Mouse (Mus musculus) neutrophil, adult 59 days (primary cell): ENCODE data around the gene Cd3e. TPM values are rescaled to one million over a fixed set of nuclear protein-coding genes. Genes with fewer than 3 reads are reported as not detected.

ENCODE experiments used
- total RNA-seq, 2 experiments: library from RNA; stranded (reverse); gene quantifications; 1 replicate in 1 of 2; 2 replicates in 1 of 2; pipeline ENCODE4 v1.2.4; 2023

The Cd3e gene
- under 1 TPM; 0.35 to 0.58 TPM for total RNA-seq

DNA sequence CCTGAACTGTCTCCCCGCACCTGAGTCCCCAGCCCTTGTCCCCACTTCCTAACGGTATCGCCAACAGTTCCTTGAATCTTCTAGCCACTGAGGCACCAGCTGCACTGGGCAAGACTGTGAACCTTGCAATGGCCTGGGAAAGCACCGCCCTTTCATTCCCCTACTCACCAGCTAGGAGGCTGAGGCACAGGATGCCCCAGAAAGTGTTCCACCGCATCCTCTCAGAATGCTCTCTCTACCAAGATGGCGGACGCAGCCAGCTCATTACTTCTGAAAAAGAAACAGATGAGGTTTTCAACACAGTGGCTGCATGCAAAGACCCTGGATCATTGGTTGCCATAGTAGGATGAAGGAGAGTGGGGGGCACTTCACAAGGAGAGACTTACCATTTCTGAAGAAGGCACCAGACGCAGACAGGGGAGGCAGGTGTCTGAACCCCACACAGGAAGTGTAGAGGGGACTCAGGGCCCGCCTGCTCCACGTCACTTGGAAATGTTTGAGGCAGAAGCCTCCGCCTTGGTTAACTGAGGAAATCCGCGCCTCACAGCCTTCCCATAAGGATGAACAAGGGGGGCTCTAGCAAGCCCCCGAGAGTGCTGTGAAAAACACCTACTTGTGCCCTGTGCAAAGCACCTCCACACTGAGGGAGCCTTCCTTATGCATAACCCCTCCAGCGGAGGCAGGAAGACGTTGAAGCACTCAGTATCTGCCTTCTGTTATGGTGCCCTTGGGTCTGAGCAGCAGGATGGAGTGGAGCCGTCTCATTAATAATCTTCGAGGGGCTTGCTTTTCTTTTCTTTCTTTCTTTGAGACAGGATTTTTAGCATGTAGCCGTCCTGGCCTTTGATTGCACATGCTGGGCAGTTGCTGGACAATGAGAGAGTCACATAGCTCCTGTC is at the start of gene Cd3e:
TSS of gene Cd3e (minus strand) at position 448 of the 899 bp plus-strand sequence.

DNA sequence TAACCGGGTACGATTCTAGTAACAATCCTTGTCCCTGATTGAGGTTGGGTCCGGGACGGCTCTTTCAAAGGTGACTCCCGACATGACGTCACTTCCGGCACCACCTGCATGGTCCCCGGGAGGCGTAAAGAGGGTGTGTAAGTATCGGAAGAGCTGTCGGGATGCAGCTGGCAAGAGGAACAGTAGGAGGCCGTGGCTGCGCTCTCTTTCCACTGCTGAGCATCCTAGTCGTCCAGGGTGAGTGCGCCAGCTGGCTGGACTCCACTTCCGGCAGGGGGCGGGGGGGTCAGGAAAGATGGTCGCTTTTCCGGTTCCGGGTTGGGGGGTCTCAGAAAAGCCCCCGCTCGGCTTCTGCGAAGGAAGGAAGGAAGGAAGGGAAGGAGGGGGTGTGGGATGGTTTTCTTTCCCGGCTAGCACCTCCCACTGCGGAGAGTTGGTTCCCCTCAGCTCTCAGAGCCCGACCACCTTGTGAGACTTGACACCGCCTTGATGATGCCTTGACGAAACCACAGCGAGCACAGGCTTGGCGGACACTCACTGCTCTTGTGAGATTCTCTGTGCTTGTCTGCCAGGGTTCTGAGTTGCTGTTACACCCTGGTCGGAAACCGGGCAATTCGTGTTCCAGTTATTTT is 45.8 kb upstream of the Cd3e start, which contains the start of gene Mpzl3:
TSS of gene Mpzl3 (plus strand) at position 105 of the 632 bp plus-strand sequence.

DNA sequence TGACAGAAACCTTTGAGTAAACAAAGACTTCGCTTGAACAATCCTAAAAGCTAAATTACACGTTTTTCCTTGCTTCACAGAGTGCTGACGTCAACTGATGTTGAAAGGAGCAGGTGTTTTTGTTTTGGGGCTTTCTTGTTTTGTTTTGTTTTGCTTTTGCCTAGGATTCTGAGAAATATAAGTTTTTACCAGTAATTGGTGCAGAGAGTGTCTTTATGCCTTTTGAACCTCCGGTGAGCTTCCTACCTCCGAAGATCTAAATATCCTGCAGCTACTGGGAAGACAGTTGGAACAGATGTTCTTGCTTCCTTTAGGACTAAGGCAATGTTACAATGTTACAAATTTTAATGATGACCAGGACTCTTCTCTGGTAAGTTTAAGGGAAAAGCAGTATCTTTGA is 30.1 kb upstream of the Cd3e start, which contains the start of gene Mpzl2:
TSS of gene Mpzl2 (plus strand) at position 301 of the 400 bp plus-strand sequence.

DNA sequence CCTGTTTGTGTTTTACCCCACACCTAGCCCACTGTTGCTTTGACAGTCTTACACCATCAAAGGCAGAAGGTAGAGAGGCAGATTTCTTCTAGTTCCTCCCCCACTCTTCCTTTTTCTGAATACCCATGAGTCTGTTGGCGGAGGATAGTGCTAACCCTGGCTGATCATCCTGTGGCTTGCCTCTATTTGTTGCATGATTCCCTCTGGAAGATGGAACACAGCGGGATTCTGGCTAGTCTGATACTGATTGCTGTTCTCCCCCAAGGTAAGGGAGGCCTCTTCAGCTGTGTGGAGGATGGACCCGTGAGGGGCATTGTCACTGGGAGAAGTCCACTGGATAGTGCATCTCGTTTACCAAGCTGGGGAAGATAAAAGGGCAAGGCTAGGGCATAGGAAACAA is 27.8 kb downstream of the Cd3e start, which contains the start of gene Cd3d:
TSS of gene Cd3d (plus strand) at position 111 of the 400 bp plus-strand sequence.

DNA sequence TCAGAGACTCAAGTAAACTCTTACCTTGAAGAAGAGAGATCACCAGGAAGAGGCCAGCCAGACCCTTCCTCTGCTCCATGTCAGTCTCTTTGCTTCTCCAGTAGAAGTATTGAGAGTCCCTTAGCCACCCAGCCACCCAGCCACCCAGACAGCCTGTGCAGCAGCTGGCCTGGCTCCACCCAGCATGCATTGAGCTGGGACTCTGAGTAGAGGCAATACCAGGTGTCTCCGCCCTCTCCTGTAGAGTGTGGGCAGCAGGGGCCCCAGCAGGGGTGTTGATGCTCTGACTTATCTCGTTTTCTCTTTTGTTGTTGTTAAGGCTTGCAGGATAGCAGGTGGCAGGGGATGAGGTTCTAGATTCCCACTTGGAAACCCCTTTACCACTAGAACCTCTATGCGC is 29.2 kb downstream of the Cd3e start, which contains the start of gene Cd3g:
TSS of gene Cd3g (minus strand) at position 190 of the 400 bp plus-strand sequence.

DNA sequence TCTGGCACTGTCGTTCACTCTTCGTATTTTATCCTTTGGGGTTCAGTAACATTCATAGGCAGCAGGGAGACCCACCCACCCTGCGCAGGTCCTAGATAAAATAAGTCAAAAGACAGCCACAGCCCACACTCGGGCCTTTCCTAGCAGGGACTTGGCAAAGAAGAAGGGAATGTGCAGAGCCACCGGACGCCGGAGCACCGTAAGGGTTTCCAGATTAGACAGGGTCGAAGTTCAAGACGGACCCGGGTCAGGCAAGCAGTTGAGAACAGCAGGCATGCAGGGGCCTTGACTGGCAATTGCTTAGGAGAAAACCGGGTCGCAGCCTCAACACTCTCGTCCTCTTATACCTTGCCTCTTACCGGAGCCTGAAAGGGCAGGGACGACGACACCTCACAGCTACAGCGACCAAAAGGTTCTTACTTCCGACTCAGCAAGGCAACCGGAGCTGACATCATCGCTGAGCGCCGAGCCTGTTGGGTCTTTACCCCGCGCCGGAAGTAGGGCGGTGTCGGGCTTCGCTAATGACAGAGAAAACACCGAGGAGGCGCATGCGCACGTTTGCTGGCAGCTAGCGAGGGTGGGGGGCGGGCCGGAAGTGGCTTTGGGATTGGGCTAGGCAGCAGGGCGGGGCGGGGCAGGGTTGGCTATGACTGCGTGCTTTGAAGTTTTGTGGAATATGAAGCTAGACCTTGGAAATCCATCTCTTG is 44.1 kb downstream of the Cd3e start, which contains the start of gene Ube4a:
TSS of gene Ube4a (minus strand) at position 475 of the 707 bp plus-strand sequence.

Other genes with a start within 250 kb of the Cd3e start
- 10 to 100 TPM; 86.7 to 98.8 TPM for gene Arcn1, start 241.8 kb downstream of the Cd3e start, total RNA-seq
- 10 to 100 TPM; 21.7 to 26.3 TPM for gene Ift46, start 241.7 kb downstream of the Cd3e start, total RNA-seq
- gene Tmem25, start 210.3 kb downstream of the Cd3e start, total RNA-seq = 1 to 10 TPM in 1 of 2 experiments, under 1 TPM in 1; 0.47 to 2.6 TPM
- gene Ttc36, start 206.6 kb downstream of the Cd3e start, total RNA-seq = under 1 TPM; 0.75 to 0.82 TPM
- 10 to 100 TPM; 35.4 to 40.9 TPM for gene Kmt2a, start 128.3 kb downstream of the Cd3e start, total RNA-seq
- 100 to 1,000 TPM; 196 to 198 TPM for gene Atp5l, start 88.9 kb downstream of the Cd3e start, total RNA-seq
- gene Ube4a, start 44.0 kb downstream of the Cd3e start, total RNA-seq = 10 to 100 TPM; 70.0 to 75.4 TPM
- 1 to 10 TPM; 1.0 to 1.3 TPM for gene Cd3g, start 29.2 kb downstream of the Cd3e start, total RNA-seq
- 100 to 1,000 TPM; 101 to 146 TPM for gene Cd3d, start 27.8 kb downstream of the Cd3e start, total RNA-seq
- gene Mpzl2, start 30.2 kb upstream of the Cd3e start, total RNA-seq = under 1 TPM; 0.11 to 0.44 TPM
- gene Mpzl3, start 45.6 kb upstream of the Cd3e start, total RNA-seq = 10 to 100 TPM in 1 of 2 experiments, 1 to 10 TPM in 1; 8.4 to 14.5 TPM
- 100 to 1,000 TPM in 1 of 2 experiments, 10 to 100 TPM in 1; 98.4 to 104 TPM for gene Jaml, start 69.6 kb upstream of the Cd3e start, total RNA-seq
- gene Scn2b, start 108.2 kb upstream of the Cd3e start, total RNA-seq = 1 to 10 TPM; 1.2 to 1.3 TPM
- under 1 TPM in 1 of 2 experiments, not detected in 1; 0.40 TPM for gene Scn4b, start 128.8 kb upstream of the Cd3e start, total RNA-seq
- gene BC049352, start 172.4 kb upstream of the Cd3e start, total RNA-seq = under 1 TPM in 1 of 2 experiments, not detected in 1; 0.79 TPM
- under 1 TPM in 1 of 2 experiments, not detected in 1; 0.18 TPM for gene Tmprss4, start 194.5 kb upstream of the Cd3e start, total RNA-seq